Mouse (Mus musculus): Measurements from ENCODE around the gene Slc39a2.
"Not testable (repeated sequence)": the region's sequence is repeated elsewhere in the genome, so short reads cannot be mapped to it uniquely, and the experiment has no call there.

Gene Slc39a2

DNA sequence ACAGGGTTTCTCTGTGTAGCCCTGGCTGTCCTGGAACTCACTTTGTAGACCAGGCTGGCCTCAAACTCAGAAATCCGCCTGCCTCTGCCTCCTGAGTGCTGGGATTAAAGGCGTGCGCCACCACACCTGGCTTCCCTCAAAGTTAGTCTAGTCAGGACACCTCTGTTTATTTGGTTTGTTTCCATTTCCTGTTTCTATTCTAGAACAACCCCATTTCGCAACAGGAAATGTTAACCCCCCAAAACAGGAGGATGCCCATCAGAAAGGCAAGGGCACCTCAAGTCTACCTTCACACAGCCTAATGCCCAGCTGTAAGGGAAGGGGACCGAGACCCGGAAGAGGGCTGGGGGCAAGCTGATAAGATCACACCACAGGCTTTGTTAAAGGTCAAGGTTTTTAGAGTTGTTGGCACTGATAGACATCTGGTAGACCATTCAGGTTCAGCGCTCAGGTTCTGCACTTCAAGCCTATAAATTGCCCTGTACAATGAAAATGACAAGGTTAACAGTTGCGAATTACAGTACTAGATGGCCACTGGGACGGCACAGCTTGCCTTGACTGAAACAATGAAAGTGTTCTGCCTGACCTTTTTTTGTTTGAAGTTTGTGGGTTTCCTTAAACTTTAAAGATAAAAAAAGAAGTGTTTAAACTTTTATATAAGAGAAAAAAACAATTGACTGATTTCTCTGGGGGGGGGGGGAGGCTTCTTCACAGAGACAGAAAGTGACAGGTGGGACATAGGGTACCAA, at the start of gene Slc39a2:
Gene Slc39a2, plus strand, starts transcription at position 699 of the 749 bp plus-strand sequence.
- no peak for DNase-seq (ENCODE audit: low read depth, low spot score)

DNA sequence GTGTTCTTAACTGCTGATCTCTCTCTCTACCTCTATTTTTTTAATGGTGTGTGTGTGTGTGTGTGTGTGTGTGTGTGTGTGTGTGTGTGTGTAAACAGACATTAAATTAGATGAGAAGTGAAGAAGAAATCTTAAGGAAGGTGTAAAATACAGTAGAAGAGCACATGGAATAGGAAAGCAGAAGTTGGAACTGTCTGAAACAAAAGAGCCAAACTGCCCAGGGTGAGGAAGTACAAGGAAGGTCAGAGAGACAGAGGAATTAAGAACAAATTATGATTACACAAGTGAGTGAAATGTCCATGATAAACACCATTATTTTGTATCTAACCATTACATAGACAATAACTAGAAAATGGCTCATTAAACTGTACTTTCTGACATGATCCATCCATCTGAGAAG, 48.8 kb upstream of the Slc39a2 start:
- DNase-seq (ENCODE audit: low read depth, low spot score), result no peak

DNA sequence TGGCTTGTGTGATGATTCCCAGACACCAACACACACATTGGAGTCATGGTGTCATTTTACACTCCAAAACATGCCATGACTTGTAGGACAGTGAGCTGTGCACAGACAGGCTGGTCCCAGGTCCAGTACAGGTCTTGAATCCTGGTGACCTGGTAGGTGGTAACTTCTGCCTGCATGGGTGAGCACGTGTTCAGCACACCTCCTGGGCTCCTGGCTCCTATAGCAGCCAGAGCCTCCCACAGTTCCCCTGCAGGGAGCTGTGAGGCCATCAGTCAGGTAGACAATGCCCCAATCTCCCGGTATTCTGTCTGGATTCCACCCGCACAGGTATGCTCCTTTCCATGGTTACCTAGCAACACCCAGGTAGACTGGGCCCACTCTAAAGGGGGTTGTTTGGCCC, 46.1 kb upstream of the Slc39a2 start:
- no peak for DNase-seq (ENCODE audit: low read depth, low spot score)

DNA sequence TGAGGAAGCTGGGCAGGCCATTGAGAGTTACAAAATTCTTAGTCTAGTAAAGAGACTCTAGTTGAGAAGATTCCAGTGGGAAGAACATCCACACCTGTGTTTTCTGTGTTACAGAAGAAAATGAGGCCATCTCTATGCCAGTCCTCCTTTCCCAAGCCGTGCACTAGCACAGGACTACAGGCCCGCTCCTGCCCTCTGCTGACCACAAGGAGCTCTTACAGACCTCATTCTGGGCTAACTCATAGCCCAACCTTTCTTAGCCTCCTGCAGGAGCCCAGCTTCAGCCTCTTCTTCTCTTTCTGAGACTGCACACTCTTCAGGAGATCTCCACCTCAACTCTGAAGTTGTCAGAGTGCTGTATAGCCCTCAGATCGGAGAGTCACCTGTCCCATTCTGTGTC, 41.7 kb upstream of the Slc39a2 start:
- not testable (repeated sequence) for DNase-seq (ENCODE audit: low read depth, low spot score)

DNA sequence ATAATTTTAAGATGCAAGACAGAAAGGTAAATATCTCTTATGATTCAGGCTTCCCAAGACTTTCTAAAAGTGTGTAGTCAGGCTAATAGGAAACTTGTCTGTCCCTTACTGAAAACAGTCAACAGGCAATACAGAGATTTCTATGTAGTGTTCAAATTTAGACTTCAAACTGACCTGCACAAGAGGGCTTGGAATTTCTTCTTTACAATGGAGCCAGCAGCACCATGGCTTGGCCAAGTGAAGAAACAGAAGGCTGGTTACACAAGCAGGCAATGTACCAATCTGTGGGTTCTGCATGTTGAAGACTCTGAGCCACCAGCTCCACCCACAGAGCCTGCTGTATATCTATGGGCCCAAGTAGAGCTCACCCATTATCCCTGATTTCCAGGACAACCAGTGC, 39.3 kb upstream of the Slc39a2 start, which contains the start of gene Ear6:
Gene Ear6, plus strand, starts transcription at position 301 of the 400 bp plus-strand sequence.
- DNase-seq (ENCODE audit: low read depth, low spot score), result no peak

DNA sequence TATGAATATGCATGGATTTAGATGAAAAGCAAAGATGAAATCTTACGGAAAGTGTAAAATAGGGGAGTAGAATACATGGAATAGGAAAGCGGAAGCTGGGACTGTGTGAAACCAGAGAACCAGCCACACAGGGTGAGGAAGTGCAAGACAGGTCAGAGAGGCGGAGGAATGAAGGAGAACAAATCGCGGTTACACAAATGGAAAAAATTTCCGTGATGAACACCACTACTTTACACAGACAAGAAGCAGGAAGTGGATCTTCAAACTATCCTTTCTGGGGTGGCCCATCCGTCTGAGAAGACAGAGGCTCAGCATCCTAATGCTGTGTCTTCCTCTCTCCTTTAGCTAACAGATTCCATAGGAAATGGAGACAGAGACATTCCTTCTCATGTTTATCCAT, 37.4 kb upstream of the Slc39a2 start:
- DNase-seq (ENCODE audit: low read depth, low spot score), result not testable (repeated sequence)

DNA sequence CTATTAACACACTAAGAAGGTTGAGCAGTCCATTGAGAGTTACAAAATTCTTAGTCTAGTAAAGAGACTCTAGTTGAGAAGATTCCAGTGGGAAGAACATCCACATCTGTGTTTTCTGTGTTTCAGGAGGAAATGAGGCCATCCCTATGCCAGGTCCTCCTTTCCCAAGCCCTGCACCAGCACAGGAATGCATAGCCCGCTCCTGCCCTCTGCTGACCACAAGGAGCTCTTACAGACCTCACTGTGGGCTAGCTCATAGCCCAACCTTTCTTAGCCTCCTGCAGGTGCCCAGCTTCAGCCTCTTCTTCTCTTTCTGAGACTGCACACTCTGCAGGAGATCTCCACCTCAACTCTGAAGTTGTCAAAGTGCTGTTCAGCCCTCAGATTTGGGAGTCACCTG, 29.1 kb upstream of the Slc39a2 start:
- DNase-seq (ENCODE audit: low read depth, low spot score), result not testable (repeated sequence)

DNA sequence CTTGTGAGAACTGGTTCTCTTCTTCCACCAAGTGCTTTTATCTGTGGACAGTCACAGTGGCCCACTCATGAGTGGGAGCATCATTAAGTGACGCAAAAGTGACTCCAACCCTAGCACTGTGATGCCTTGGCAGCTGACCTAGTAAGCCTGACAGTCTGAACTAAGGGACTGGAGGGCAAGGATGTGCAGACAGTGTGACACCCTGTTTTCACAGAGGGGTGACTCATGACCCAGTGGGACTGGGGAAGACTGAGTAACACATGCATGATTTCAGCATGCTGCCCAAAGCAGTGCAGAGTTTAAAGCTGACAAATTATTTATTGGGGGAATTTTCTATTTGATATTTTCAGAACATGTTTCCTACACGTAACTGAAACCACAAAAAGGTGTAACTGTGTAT, 21.9 kb upstream of the Slc39a2 start:
- no peak for DNase-seq (ENCODE audit: low read depth, low spot score)

DNA sequence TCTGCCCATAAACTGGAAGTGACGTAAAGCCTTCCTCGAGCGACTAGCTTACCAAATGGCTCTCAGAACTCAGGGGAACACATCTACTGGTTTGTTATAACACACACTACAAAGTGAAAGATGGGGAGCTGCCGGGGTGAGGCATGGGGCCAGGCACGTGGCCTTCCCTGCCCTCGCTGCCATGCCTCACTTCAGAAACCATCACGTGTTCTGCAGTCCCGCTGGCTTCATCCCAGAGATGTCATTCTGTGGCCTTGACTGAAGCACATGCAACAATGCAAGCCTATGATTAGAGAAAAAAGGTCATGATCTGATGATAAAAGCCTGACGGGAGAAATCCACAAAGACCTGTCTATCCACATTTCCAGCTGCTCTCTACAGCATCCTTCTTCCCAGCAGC, 20.9 kb upstream of the Slc39a2 start:
- no peak for DNase-seq (ENCODE audit: low read depth, low spot score)

DNA sequence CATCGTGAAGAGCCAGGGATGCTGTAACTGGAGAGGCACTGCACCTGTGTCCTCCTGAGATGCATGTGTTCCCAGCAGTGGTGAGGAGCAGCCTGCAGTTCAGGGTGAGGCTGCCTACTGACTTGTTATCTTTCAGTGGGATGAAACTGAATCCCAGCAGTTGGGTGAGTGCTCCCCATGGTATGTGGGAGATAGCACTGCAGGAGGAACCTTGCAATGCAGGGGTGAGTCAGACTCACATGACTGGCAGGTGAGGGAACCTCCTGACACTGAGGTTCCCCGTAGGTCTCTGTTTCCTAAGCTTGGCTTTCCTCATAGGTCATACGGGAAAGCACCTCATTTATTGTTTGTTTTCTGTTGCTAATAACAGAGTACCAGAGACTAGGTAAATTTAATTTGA, 15.2 kb upstream of the Slc39a2 start:
- DNase-seq (ENCODE audit: low read depth, low spot score), result no peak

DNA sequence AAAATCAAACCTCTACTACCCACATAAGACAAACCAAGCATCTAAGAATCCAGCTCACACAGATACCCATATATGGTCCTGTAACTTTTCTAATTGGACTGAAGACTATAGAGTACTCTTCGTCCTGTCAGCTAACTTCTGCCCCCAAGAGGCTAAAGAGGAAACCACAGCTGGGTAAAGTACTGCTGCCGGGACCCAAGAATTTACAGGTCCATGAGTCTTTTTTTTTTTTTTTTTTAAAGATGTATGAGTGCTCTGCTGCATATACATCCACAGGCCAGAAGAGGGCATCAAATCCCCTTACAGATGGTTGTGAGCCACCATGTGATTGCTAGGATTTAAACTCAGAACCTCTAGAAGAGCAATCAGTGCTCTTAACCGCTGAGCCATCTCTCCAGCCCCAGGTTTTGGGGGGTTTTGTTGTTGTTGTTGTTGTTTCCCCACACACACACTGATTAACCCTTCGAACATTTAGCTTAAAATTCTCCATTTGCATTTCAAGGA, 9.1 kb upstream of the Slc39a2 start:
- DNase-seq (ENCODE audit: low read depth, low spot score), result peak; percentile 45

DNA sequence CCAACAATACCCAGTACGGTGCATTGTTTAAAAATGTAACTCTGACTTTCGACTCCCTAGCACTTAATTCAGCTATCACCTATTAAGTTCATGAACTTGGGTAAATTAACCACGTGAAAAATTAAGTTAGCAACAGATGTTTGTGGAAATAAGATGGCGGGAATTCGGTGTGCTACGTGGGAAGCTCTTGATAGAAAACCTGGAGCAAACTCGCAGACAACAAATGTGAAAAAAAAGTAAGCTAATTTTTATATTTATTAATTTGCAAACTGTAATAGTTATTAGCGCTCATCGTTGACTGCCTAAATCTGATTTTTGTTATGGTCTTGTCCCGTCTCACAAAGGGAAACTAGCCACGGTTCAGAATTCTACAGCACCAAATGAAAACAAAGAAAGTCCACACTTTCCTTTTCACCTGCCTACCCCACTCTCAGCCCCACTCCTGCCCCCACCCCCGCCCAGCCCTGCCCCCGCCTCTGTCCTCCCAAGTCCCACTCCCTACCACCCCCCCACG, 8.6 kb upstream of the Slc39a2 start:
- DNase-seq (ENCODE audit: low read depth, low spot score), result peak; percentile 24

DNA sequence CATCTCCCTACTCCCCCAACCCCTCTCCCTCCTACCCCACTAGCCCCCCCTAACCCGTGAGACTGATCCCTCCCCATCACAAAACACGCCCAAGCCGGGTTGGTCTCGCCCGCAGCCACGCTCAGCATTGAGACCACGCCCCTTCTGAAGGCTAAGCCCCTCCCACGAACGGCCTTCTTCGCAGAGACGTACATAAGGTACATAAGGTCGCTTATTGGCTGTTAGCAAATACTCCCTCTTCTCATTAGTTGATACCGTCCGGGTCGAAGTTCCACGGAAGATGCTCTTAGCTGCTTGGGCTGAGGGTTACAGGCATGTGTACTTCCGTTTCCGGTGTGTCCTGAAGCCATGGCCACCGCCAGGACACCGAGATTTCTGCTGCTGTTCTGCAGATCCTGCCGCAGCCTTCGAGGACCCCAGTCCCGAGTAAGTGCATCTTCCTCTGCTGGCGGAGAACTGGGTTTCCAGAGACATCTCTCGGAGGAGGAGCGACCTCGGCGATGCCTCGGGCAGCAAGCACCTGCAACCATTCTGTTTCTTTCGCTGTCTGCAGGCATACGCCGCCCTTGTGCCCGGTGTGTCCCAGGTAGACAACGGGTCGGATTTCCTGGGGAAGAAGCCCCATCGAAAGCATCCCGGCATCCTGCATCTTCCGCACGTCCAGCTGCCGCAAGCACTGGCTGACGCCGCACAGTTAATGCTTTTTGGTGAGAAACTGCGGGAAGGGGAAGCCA, 7.9 kb upstream of the Slc39a2 start, which contains the start of gene Mettl17:
Gene Mettl17, plus strand, starts transcription at position 245 of the 734 bp plus-strand sequence.
- peak; percentile 94 for DNase-seq (ENCODE audit: low read depth, low spot score)

DNA sequence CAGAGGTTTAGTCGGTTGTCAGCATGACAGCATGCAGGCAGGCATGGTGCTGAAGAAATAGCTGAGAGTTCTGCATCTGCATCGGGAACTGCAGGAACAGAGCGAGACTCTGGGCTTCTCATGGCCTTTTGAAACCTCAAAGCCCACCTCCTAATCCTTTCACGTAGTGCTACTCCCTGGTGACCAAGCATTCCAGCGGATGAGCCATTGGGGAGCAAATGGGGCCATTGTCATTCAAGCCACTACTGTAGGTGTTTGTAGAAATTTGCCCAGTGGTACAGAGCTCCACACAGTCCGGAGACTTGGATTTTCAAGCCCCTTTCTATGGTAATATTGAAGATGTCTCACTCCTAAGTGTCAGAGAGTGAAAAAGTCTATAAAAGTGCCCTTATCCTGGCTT, 6.6 kb upstream of the Slc39a2 start:
- DNase-seq (ENCODE audit: low read depth, low spot score), result no peak

DNA sequence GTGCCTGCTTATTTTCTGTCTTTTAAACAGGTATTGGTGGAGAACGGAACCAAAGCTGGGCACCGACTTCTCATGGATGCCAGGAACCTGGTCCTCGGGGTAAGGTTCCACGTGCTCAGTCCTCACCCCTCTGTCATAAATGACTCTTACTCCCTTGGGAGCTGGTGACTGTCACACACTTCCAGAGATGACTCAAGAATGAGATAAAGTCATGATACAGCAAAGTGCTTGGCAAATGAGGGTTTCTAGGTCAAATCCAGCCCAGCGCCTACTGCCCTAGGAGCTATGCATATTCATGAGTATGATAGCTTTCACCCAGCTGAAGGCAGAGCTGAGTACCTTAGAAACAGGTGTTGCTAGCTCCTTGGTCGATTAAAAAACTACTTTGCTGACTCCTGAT, 2.9 kb upstream of the Slc39a2 start:
- DNase-seq (ENCODE audit: low read depth, low spot score), result no peak

DNA sequence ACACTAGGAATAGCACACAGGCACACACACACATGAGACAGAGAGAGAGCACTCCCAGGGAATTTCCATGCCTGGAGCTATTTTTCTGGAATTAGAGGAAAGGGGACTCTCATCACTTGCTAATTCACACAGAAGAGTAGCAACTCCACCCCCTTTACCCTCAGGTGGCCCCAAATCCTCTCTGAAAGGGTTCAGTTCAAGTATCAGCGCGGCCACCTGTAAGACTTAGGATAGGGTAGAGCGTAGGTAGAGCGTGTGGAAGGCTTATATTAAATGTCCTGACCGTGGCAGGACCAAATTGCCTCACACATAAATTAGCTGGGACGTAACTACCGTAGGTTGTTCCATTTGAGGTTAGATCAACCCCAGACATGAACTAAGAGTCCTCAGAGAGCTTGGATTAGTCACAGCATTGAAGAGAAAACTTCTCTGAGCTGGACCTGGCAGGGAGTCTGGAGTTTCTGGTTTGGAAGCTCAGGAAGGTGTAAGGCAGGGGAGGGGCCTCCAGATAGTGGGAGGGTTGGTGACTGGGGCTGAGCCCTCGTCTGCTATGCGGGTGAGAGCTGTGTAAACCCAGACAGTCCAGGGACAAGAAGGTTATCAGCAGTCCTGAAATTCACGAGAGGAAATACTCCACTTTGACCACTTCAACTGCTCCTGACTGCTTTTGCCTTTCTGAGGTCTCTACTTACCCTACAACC, 555 bp downstream of the Slc39a2 start:
- DNase-seq (ENCODE audit: low read depth, low spot score), result no peak

DNA sequence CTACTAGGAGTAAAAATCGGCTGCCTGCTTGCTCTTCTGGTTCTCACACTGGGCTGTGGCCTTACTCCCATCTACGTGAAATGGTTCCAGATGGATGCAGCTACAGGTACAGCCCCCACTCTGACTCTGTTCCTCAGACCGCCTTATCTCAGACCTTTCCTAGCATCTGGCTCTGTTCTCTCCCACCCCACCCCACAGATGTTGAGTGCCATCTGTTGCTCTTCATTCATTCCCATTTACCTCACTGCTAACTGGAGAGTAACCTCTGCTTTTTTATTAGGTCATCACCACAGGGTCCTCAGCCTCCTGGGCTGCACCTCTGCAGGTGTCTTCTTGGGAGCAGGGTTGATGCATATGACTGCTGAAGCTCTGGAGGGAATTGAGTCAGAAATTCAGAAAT, 1.1 kb downstream of the Slc39a2 start:
- DNase-seq (ENCODE audit: low read depth, low spot score), result no peak

DNA sequence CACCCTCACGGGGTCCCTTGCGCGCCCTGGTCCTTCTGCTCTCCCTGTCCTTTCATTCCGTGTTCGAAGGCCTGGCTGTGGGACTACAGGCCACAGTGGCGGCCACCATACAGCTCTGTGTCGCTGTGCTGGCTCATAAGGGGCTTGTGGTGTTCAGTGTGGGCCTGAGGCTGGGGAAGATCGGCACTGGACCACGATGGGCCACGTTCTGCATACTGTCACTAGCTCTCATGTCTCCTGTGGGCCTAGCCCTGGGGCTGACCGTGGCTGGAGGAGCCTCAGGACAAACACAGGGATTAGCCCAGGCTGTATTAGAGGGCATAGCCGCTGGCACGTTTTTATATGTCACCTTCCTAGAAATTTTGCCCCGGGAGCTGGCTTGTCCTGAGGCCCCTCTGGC, 2.4 kb downstream of the Slc39a2 start:
- no peak for DNase-seq (ENCODE audit: low read depth, low spot score)

DNA sequence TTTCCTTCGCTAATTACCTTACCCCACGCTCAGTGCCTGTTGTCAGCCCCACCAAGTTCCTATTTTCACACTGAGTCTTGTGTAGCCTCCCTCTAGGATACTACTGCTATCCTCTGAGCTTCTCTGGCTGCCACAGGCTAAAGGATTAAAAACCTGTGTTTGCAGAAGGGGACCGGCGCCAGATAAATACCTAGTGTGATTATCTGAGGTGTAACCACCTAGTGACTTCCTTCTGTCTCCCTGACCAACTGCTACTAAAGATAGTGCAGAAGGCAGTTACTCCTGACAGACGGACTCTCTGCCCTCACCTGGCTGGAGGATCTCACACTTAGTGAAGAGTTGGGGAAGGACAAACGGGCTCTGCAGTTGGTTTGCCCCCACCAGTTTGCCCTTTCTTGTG, 3.3 kb downstream of the Slc39a2 start:
- DNase-seq (ENCODE audit: low read depth, low spot score), result no peak

DNA sequence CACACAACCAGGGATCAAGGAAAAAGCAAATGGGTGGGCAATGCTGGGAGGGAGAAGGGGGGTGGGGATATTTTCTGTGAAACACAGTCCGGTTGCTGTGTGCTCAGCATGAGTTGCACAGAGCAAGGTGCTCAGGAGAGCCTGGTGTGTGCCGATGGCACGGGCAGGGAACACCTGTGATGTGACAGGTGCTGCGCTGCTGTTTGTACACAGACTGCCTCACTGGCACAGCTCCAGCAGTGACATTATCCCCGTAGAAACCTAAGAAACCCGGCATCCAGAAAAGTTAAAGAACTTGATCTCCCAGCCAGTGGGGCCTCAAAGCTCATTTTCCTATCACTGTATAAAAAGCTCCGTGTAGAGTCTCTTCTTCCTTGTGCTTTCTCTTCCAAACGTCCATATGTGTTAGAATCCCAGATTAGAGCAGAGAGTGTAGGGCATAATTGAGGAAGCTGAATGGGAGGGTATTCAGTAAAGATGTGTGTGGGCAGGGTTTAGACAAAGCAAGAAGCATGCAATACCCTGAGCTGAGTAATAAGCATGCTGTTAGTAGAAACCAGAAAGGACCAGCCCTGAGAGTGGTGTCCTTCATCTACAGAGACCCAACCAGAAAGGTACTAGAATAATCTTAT, 4.0 kb downstream of the Slc39a2 start:
- DNase-seq (ENCODE audit: low read depth, low spot score), result no peak

DNA sequence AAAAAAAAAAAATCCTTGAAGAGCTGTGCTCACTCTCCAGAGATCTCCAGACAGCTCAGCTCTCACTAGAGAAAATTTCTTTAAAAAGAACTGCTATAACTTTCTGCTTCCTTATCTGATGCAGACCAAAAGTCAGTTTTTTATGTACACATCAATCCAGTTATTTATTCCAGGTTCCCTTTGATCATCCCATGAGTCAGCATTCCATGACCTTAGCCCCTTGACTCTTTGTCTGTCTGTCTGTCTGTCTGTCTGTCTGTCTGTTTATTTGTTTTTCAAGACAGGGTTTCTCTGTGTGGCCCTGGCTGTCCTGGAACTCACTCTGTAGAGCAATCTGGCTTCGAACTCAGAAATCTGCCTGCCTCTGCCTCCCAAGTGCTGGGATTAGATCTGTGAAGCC, 6.7 kb downstream of the Slc39a2 start:
- DNase-seq (ENCODE audit: low read depth, low spot score), result no peak
